Mouse (Mus musculus): Measurements from ENCODE around the gene Tubg1. TPM values are rescaled to one million over a fixed set of nuclear protein-coding genes. Genes with fewer than 3 reads are reported as not detected.
A peak's percentile ranks its signal among the peaks of the same experiment; 100 is the strongest.

Tubg1 gene
- polyA plus RNA-seq, 1 experiment, result 18.6 TPM

DNA sequence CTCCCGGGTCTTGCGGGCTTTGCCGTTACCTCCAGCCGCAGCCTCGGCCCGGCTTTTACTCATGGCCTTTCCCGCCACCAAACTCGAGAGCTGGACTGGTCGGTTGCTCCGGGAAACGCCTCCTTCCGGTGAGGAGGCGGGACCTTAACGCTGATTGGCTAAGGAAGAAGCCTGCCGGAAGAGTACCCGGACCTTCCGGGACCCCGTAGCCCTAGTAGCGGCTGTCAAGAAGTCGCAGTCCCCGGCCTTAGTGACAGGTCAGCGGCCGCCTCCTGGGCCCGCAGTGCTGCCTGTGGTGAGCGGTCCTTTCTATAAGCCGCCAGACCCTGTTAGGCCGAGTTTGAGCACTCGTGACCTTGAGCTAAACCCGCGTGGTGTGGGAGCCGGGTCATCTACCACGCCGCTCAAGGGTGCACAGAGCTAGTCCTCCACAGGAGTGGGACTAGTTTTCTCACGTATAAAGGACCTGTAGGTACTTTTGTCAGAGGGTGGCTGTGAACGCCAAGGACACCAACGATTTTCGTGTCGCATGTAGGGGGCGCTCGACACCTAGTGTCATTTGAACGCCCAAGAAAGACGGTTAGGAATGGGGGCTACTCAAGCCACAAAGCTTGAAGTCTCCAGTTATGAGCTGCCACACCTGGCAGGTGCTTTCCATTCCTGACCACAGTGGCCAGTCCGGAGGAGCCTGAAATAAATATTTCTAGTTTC, 24.3 kb upstream of the Tubg1 start, which contains the start of gene Psmc3ip:
Psmc3ip (minus strand) TSS at position 123 of the 711 bp plus-strand sequence.
- Histone ChIP-seq H3K4me1 (ENCODE audit: control insufficient read depth, insufficient read depth, low read length) (peaks cover 6% of the 10 kb centered on the region; the same call in 1 of the 2 replicates), H3K4me3 (ENCODE audit: insufficient read depth, low read length) (peak within 1 kb of the TSS; percentile 96), H3K27ac (ENCODE audit: insufficient read depth, low read depth, low read length) (peak within 1 kb of the TSS; percentile 93)
- TF ChIP-seq CTCF (IDR thresholded peaks at IDR 0.05; ENCODE audit: low read depth, low read length) (peak; percentile 94), POLR2A (IDR thresholded peaks at IDR 0.05; ENCODE audit: borderline replicate concordance, low read depth, low read length) (no peak)

GRCm38 (mm10) chr11:101098231-101098630, 21.5 kb upstream of the Tubg1 start:
- Histone ChIP-seq H3K4me3 (ENCODE audit: insufficient read depth, low read length) (no peak overlapping the region), H3K4me1 (ENCODE audit: control insufficient read depth, insufficient read depth, low read length) (peaks cover 6% of the 10 kb centered on the region; the same call in 1 of the 2 replicates), H3K27ac (ENCODE audit: insufficient read depth, low read depth, low read length) (no peak overlapping the region)
- TF ChIP-seq CTCF (IDR thresholded peaks at IDR 0.05; ENCODE audit: low read depth, low read length) (no peak), POLR2A (IDR thresholded peaks at IDR 0.05; ENCODE audit: borderline replicate concordance, low read depth, low read length) (no peak)

GRCm38 (mm10) chr11:101103011-101103410, 16.7 kb upstream of the Tubg1 start:
- H3K4me1 ChIP-seq (ENCODE audit: control insufficient read depth, insufficient read depth, low read length), result no peaks in the 10 kb centered on the region
- no peak for TF ChIP-seq POLR2A (IDR thresholded peaks at IDR 0.05; ENCODE audit: borderline replicate concordance, low read depth, low read length)
- no peak for TF ChIP-seq CTCF (IDR thresholded peaks at IDR 0.05; ENCODE audit: low read depth, low read length)
- no peak overlapping the region for H3K27ac ChIP-seq (ENCODE audit: insufficient read depth, low read depth, low read length)
- no peak overlapping the region for H3K4me3 ChIP-seq (ENCODE audit: insufficient read depth, low read length)

GRCm38 (mm10) chr11:101109351-101109750, 10.4 kb upstream of the Tubg1 start:
- no peak overlapping the region for H3K4me3 ChIP-seq (ENCODE audit: insufficient read depth, low read length)
- TF ChIP-seq CTCF (IDR thresholded peaks at IDR 0.05; ENCODE audit: low read depth, low read length), result no peak
- TF ChIP-seq POLR2A (IDR thresholded peaks at IDR 0.05; ENCODE audit: borderline replicate concordance, low read depth, low read length), result no peak
- H3K27ac ChIP-seq (ENCODE audit: insufficient read depth, low read depth, low read length), result no peak overlapping the region
- peaks cover 17% of the 10 kb centered on the region for H3K4me1 ChIP-seq (ENCODE audit: control insufficient read depth, insufficient read depth, low read length)

- Histone ChIP-seq H3K4me1 (ENCODE audit: control insufficient read depth, insufficient read depth, low read length) (peaks cover 25% of the 10 kb centered on the region), H3K27ac (ENCODE audit: insufficient read depth, low read depth, low read length) (no peak overlapping the region), H3K4me3 (ENCODE audit: insufficient read depth, low read length) (no peak overlapping the region)
- TF ChIP-seq CTCF (IDR thresholded peaks at IDR 0.05; ENCODE audit: low read depth, low read length) (no peak), POLR2A (IDR thresholded peaks at IDR 0.05; ENCODE audit: borderline replicate concordance, low read depth, low read length) (no peak)
Measured at GRCm38 (mm10) chr11:101110708-101111107, 9.0 kb upstream of the Tubg1 start.

- peaks cover 29% of the 10 kb centered on the region for H3K4me1 ChIP-seq (ENCODE audit: control insufficient read depth, insufficient read depth, low read length)
- H3K4me3 ChIP-seq (ENCODE audit: insufficient read depth, low read length), result no peak overlapping the region
- TF ChIP-seq CTCF (IDR thresholded peaks at IDR 0.05; ENCODE audit: low read depth, low read length), result no peak
- no peak for TF ChIP-seq POLR2A (IDR thresholded peaks at IDR 0.05; ENCODE audit: borderline replicate concordance, low read depth, low read length)
- no peak overlapping the region for H3K27ac ChIP-seq (ENCODE audit: insufficient read depth, low read depth, low read length)
Measured at GRCm38 (mm10) chr11:101111178-101111577, 8.6 kb upstream of the Tubg1 start.

DNA sequence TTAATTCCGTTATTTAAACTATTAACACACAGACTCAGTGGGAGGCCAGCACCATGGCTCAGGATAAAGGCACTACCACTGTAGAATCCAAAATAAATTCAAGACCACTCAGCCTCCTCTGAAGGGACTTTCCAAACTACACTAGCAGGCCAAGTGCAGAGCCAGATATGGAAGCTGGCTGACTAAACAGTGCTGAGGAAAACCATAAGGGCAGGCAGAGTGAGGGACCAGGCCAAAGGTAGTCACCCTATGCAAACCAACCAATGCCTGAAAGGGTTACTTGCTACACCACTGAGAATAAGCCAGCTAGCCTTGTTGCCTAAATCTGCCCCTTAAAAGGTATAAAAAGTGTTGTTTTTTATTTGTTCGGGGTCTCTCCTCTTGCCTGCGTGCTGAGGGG, 7.6 kb upstream of the Tubg1 start:
- no peak overlapping the region for H3K27ac ChIP-seq (ENCODE audit: insufficient read depth, low read depth, low read length)
- TF ChIP-seq CTCF (IDR thresholded peaks at IDR 0.05; ENCODE audit: low read depth, low read length), result no peak
- TF ChIP-seq POLR2A (IDR thresholded peaks at IDR 0.05; ENCODE audit: borderline replicate concordance, low read depth, low read length), result no peak

DNA sequence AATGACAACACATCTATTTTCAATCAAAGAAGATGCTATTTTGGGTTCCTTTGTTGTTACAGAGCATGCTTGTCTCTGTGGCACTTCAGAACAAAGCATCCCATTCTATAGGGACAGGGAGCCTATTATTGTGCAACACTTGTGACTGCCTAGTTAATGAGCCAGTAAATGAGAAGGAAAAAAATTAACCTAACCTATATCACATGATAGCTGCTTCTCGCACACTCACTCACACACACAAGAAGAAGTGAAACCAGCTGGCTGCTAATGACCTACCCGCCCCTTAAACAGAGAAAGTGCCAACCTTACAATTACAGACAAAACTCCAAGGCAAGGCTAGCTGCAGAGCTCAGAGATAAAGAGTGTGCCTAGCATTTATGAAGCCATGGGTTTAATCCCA, 4.2 kb upstream of the Tubg1 start:
- H3K4me1 ChIP-seq (ENCODE audit: control insufficient read depth, insufficient read depth, low read length), result peaks cover 46% of the 10 kb centered on the region
- H3K27ac ChIP-seq (ENCODE audit: insufficient read depth, low read depth, low read length), result peak overlapping the region; percentile 94

More for the DNA sequence above, 7.6 kb upstream of the Tubg1 start:
- H3K4me3 ChIP-seq (ENCODE audit: insufficient read depth, low read length), result no peak overlapping the region
- H3K4me1 ChIP-seq (ENCODE audit: control insufficient read depth, insufficient read depth, low read length), result peaks cover 38% of the 10 kb centered on the region

GRCm38 (mm10) chr11:101118105-101118504, 1.6 kb upstream of the Tubg1 start:
- H3K27ac ChIP-seq (ENCODE audit: insufficient read depth, low read depth, low read length), result no peak overlapping the region
- peaks cover 42% of the 10 kb centered on the region for H3K4me1 ChIP-seq (ENCODE audit: control insufficient read depth, insufficient read depth, low read length)

More for the DNA sequence above, 4.2 kb upstream of the Tubg1 start:
- TF ChIP-seq CTCF (IDR thresholded peaks at IDR 0.05; ENCODE audit: low read depth, low read length) (no peak), POLR2A (IDR thresholded peaks at IDR 0.05; ENCODE audit: borderline replicate concordance, low read depth, low read length) (no peak)
- H3K4me3 ChIP-seq (ENCODE audit: insufficient read depth, low read length), result no peak overlapping the region

GRCm38 (mm10) chr11:101119131-101119760, 492 bp upstream of the Tubg1 start:
- H3K4me1 ChIP-seq (ENCODE audit: control insufficient read depth, insufficient read depth, low read length), result peaks cover 35% of the 10 kb centered on the region

More at GRCm38 (mm10) chr11:101118105-101118504, 1.6 kb upstream of the Tubg1 start:
- no peak for TF ChIP-seq POLR2A (IDR thresholded peaks at IDR 0.05; ENCODE audit: borderline replicate concordance, low read depth, low read length)
- peak overlapping the region; percentile 77 for H3K4me3 ChIP-seq (ENCODE audit: insufficient read depth, low read length)

More at GRCm38 (mm10) chr11:101119131-101119760, 492 bp upstream of the Tubg1 start:
- Histone ChIP-seq H3K27ac (ENCODE audit: insufficient read depth, low read depth, low read length) (peak overlapping the region; percentile 58), H3K4me3 (ENCODE audit: insufficient read depth, low read length) (peak overlapping the region; percentile 77)
- no peak for TF ChIP-seq CTCF (IDR thresholded peaks at IDR 0.05; ENCODE audit: low read depth, low read length)
- TF ChIP-seq POLR2A (IDR thresholded peaks at IDR 0.05; ENCODE audit: borderline replicate concordance, low read depth, low read length), result no peak
